Mouse (Mus musculus): Measurements from ENCODE around the gene Zbtb20.

The Zbtb20 gene

GRCm38 (mm10) chr16:43221313-43221712 lies 345.6 kb downstream of the Zbtb20 start:
- no peak for DNase-seq

GRCm38 (mm10) chr16:43230253-43230652 lies 354.6 kb downstream of the Zbtb20 start:
- DNase-seq = no peak

DNA sequence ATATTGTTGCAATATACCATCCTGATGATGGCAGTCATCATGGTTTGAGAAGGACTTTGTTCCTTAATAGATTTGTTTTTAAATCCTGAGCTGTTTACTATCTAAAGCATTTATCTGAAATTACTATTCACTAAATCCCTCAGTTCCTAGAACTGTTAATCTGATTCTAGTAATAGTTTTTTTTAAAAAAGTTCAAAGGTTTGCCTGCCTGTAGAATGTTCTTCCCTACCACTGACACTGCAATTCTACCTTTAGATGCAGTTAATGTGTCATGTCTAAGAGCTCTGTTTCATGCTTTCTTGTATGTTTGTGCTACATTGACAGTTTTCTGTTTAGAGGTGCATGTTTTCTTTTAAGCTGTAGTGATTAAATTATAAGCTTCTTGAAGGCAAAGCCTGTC lies 358.6 kb downstream of the Zbtb20 start:
- DNase-seq = no peak

DNA sequence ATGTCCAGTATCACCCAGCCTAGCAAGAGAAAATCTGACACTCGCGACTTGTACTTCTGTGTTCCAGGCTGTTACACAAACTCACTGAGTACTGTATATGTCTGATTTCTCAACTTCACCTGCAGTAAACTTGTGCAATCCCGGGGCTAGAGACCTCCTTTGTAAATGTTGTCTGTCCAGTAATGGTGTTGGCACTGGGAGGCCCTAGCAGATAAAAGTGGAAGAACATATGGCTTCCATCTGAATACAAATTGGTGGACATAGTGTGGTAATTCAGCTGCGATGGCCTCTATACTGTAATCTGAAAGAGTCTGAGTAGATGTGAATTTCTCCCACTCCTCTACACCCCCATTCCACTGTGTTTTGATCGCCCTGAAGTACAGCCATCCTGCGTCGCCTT lies 359.6 kb downstream of the Zbtb20 start:
- DNase-seq = peak; percentile 23

GRCm38 (mm10) chr16:43235721-43236159 lies 360.1 kb downstream of the Zbtb20 start:
- DNase-seq = peak; percentile 51

DNA sequence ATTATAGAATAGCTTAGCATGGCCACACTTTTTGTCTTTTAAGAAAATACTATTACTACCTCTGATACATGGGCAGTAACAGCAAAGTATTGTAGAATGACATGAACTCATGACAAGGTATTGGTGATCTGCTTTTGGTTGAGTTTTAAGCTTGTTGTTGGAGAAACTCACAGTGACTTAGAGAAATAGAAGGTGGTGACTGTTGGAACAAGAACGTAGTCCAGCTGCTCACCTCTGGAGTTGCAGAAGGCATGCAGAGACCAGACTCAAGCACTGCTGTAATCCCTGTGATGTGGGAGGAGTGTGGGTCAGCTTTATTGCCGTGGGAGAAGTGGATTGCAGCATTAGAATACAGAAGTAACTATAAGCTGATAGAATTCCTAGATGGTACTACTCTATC lies 361.9 kb downstream of the Zbtb20 start:
- no peak for DNase-seq

- DNase-seq = peak; percentile 10
Observed at GRCm38 (mm10) chr16:43247026-43247425, 371.3 kb downstream of the Zbtb20 start.

DNA sequence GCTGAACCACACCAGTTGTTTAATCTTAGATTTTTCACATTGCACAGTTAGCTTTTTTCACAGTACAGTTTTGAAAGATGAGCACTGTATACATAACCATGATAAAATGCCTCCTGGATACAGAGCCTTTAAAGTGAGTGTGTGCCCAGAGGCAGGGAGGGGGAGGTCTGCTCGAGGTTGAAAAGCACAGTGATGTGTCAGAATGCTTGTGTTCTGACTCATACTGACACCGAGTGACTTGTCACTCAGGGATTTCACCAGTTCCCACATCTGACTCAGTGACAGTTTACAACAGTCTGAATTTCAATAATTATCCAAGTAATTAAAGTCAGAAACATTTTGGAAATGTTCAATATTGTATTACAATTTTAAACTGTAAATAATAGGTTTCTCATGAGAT lies 377.4 kb downstream of the Zbtb20 start:
- no peak for DNase-seq

DNA sequence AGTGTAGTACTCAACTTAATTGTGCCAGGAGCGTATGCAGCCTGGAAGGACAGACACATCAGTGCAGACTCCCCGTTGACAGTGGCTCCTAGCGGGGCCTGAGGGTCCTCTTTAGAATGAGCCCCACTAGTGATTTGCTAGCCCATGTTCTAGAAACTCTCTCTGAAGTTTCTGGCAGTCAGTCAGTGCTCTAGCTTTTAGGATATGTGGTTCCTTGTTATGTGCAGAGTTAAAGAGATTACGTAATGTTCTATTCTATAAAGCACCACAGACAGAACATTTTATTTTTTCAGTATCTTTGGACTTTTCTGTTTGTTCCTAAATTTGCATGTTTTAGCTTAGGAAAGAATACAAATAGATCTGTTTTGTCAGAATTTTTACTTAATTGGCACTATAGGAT lies 378.1 kb downstream of the Zbtb20 start:
- no peak for DNase-seq

DNA sequence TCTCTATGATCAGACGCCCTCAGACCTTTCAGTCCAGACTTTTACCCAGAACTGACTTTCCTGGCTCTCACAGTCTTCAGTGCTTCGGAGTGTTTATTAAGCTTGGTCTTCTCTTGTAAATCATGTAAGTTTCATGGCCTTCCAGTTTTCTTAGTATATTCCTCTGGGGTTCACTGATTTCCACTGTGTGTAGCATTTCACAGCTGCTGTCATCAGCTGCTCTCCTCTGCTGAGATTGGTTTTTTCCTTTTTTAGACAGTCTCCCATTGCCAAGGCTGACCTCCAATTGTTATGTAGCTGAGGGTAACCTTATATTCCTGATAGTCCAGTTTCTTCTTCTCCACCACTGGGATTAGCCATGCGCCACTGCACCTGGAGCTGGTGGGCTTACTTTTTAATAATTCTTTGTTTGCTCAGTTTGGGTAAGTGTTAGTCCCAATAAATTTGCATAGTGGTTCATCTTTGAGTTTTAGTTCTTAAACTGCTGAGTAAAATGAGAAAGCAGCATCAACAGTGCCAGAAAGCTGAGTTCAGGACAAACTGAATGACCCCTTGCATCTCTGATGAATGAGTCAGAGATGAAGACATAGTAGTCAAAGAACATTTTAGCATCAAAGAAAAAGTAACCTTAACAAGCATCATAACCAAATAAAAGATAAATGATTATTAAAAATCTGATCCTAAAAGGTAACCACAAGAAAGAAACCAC lies 380.7 kb downstream of the Zbtb20 start:
- no peak for DNase-seq

DNA sequence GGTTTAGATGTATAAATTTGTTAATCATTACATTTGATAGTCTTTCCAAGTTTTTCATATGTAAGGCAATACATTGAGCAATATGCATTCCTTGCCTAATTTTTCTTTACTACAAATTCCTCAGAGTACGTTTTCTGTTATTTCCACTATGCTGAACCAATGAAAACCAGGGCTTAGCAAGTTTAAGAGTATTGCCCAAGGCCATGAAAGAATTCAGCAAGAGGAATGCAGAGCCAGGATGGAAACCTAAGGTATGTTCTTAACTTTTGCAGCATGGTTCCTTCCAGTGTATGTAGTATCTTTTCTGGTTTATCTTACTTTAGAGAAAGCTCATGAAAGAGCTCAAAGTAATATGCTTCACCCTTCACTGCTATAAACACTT lies 381.2 kb downstream of the Zbtb20 start:
- no peak for DNase-seq

- peak; percentile 45 for DNase-seq
Observed at GRCm38 (mm10) chr16:43259466-43259865, 383.8 kb downstream of the Zbtb20 start.

DNA sequence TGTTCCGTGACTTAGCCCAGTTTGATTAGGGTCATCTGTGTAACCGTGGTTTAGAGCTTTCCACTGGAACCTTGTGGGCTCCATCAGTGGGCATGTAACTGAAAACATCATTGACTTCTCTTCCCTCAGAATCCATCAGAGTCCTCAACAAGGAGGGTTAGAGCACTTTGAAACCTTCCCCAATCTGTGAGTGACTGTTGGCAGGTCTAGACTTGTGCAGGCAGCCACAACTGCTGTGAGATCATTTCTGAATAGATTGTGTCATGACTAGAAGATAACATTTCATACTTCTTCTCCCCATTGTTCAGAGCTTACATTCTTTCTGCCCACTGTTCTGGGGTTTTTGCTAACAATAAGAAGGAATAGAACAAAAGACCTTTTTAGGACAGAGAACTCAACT lies 385.2 kb downstream of the Zbtb20 start:
- no peak for DNase-seq

DNA sequence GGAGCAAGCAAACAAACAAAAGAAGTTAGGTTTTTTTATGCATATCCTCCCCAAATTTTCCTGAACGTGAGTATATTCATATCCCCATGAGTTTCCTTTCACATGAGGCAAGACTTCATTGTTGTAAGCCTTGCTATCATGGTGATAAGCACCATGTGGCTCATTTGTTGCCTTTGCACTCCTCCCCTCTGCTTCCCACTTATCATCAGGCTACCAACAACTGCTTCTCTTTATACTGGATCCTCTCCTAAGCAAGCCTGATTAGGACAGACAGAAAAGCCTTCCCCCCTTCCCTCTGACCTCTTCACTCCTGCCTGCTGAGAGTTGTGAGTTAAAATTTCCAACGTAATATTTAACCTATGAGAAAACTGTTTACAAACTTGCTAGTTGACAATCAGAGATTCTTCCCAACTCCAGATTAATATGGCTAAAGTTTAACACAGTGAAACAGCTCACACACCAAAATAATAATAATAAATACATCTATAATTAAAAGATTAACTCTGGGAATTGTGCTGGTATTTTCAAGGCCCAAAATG lies 398.4 kb downstream of the Zbtb20 start:
- DNase-seq = no peak

DNA sequence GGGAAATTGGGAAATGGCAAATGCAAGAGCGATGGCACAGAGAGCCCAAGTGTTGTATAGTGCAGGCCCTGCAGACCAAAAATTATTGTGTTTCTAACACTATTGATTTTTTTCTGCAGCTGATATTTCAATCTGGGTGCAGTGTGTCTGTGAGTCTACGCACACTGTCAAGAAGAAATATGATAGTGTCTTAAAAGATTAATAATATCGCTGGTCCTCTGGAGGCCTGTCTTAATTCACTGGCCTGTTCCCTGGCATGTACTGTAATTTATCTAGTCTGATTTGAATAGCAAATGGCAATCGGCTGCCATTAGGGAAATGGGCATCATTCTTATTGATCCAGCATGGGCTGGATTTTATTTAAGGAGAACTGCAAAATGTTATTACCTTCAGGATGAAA lies 401.1 kb downstream of the Zbtb20 start:
- DNase-seq = no peak

DNA sequence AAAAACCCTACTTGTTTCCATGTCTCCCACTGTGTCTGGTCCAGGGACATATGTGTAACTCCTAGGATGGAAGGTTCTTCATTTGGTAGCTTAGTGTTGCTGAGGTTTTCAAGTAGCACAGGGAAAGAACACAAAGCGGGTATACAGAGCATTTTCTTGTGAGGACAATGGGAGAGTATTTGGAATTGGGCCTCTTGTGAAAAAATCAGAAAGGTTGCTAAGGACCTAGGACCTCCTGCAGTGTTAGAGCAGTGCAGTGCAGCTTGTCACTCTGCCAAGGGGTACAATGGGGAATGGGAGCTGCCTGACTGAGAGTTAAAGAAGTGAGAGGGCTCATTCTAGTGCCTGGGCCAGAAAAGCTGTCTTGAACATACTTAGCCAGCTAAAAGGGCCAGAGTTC lies 410.6 kb downstream of the Zbtb20 start:
- no peak for DNase-seq

- DNase-seq = no peak
Observed at GRCm38 (mm10) chr16:43286783-43287383, 411.2 kb downstream of the Zbtb20 start.

DNA sequence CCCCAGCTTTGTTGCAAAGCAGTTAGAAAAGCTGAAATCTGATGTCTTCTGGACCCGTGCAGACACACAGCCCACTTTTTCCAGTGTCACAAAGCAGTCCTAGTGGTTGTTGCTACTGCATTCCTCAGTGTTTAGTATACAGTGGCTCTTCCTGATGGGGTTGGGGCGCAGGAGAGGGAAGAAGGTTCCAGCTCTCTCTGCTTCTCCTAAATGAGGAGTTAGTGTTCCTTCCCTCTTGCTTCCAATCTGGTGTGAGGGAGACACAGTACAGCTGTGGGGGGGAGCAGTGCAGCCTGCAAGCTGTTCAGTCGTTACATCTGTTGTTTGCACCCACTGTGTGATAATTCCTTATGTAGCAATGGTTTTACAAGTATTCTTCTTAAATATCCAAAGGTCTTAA lies 415.7 kb downstream of the Zbtb20 start:
- DNase-seq = no peak

DNA sequence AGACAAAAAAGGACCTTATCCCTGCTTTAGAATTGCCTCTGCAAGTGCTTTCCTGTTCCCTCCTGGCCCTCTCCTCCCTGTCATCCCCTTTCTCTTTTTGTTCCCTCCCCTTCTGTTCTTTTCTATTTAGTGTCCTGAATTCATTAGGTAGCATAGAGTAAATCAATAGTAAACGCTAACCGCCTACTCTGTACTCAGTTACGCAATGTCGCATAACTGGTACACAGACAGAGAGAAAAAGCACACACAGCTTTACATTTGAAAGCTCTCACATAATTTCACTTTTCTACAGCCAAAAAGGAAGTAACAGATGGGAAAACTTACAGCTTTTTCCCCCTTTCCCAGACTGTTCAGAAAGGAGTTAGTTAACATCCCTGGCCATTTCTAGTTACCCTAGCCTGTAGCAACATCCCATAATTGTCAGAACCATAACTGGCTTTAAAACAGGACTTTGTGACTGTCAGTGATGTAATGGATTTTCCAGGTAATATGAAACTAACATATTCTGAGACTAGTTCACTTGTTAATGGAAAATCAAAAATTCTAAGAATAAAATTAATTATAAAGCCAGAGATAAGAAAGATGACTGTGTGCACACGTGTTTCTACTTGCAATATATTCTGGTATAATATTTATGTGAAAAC lies 422.4 kb downstream of the Zbtb20 start:
- no peak for DNase-seq

- DNase-seq = no peak
Observed at GRCm38 (mm10) chr16:43300420-43300819, 424.7 kb downstream of the Zbtb20 start.

DNA sequence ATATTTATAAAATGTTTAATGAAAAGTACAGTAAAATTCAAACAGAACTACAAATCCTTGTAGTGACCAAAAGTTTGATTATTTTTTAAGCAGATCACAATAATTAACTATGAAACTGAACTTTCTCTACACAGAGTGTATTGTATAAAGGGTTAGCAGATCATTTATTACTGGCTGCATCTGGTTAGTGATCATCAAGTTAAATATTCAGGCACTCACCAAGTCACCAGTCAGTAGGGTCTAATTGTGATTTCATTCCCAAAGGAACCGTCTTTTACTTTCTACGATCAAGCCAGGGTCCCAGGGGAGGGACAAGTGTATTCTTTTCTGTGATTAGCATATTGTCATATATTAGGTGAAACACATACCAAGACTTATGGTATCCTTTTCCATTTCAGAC lies 426.5 kb downstream of the Zbtb20 start:
- no peak for DNase-seq

- DNase-seq = peak; percentile 78
Observed at GRCm38 (mm10) chr16:43303245-43304197, 427.8 kb downstream of the Zbtb20 start.

GRCm38 (mm10) chr16:43309968-43310431 lies 434.3 kb downstream of the Zbtb20 start:
- DNase-seq = no peak

Data from kidney, postnatal 14 days (tissue).